Mouse (Mus musculus) lung, postnatal 0 days (tissue): ENCODE measurements around the gene Cript.

Experiments used
- CTCF ChIP-seq: IDR thresholded peaks from 2 replicates; pipeline ENCODE4 v1.5.1; 2016; ENCODE audit warnings: antibody characterized with exemption, mild to moderate bottlenecking
- EP300 ChIP-seq: IDR thresholded peaks from 2 replicates; pipeline ENCODE4 v1.6.1; 2016; ENCODE audit warnings: antibody characterized with exemption, mild to moderate bottlenecking, control low read depth

DNA sequence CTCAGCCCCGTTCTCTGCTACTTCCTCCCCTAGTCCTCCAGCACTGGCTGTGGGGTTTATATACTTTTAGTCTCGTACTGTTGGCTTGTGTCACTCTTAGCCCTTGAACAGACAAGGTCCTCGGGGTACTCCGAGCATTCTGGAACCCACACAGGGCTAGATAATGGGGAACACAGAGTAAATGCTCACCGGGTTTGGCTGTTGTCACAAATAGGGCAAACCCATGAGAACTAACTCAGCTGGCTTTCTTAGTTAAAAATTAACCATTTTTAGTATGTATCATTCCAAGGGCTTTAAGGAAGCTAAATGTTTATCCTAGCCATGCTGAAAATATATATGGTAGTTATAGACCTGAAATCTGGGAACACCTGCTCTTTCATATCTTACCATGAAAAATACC is 5.7 kb upstream of the Cript start:
- TF ChIP-seq CTCF (no peak), EP300 (no peak)
